Mouse (Mus musculus) thymus, postnatal 14 days (tissue): ENCODE measurements at regions not wholly inside any gene's neighbourhood (a gene's known extent, or its start where the extent isn't known, plus 50 kb on each side); places are given as distances from the start of the nearest gene placed in this dataset.

Source experiments
- DNase-seq: peaks from one replicate; pipeline ENCODE4 v3.0.0; 2021

GRCm38 (mm10) chr5:106789136-106789535, 92.0 kb upstream of the Zfp644 start:
- no peak for DNase-seq

GRCm38 (mm10) chr5:106785065-106785464, 88.0 kb upstream of the Zfp644 start:
- DNase-seq = peak; percentile 37

GRCm38 (mm10) chr5:106783864-106784609, 87.0 kb upstream of the Zfp644 start:
- no peak for DNase-seq

- no peak for DNase-seq
Observed at GRCm38 (mm10) chr5:106780749-106781148, 83.7 kb upstream of the Zfp644 start.

- no peak for DNase-seq
Observed at GRCm38 (mm10) chr5:106778176-106778781, 81.2 kb upstream of the Zfp644 start.

DNA sequence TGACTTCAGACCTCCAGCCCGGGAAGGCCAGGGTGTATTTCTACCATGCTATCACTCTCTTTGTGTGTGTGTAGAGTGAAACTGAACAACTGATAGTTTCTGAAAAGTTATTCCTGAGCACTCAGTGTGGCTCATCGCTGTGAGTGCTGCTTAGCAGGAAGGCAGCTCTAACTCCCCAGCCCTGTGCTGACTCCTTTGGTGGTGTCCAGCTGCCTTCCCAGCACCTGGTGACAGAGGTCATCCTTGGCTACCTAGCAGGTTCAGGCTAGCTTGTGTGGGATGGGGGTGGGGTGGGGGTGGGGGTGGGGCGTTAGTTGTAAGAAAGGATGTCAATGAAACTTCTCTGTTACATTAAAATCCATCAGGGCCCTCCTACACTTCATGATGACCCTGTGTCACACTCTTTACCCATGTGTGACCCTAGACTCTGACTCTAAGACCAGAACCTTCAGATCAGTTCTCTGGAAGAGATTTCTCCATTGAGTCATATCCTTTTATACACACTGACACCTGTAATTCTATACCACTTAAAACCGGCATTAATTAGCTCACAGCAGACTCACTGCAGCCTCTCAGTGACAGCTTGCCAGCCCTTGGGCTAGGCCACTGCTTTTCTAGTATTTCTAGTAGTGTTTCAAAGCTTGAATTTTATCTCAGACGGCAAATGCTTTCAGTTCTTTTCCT, 78.1 kb upstream of the Zfp644 start:
- DNase-seq = no peak

DNA sequence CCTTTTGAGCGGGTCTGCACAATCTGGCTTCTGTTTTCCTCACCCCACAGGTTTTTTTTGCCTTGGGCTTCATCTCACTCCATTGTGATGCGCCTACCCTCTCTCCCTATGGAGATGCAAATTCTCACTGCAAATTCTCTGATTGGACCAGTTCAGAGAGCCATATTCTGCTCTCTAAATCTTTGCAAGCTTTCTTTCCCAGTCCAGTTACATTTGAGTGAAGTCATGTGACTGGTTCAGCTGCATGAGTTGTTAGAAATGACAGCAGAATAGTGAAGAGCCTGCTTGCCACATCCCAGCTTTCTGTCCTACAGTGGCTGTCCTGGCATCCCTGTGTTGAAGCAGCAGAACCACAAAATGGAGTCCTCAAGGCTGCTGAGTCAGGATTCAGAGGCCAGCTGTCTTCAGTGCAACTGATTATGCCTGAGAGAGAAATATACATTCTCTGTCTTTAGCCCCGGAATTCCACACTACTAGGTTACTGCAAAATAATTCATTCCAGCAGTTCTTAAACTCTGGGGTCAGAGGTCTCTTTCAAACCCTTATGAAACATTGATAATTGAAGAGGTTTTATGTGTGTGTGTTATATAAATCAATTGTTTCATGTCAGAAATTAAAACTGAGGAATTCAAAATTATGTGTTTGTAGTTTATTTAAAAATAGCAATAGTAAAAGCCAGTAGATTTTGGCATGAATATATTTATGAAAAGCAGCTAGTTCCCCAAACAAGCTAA, 76.3 kb upstream of the Zfp644 start:
- DNase-seq = no peak

- no peak for DNase-seq
Observed at GRCm38 (mm10) chr5:106771029-106771428, 73.9 kb upstream of the Zfp644 start.

- no peak for DNase-seq
Observed at GRCm38 (mm10) chr5:106765335-106765734, 68.2 kb upstream of the Zfp644 start.

DNA sequence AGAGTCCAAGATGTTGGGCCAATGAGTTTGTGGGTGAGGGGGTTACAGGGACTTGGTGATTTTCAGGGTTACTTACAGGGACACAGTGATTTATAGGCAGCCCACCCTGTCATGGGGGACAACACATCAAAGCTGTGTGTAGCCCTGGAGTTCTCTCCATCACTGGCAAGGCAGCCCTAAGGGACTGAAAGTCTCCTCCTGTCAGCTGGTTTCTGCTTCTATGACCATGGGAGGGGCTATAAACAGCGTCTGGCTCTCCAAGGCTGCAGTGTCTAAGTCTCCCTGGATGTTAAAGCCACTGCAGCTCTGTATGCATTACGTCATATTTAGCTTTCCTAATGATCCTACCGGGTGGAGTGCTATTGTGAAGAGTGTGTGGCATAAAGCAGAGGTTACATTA, 66.2 kb upstream of the Zfp644 start:
- no peak for DNase-seq

GRCm38 (mm10) chr5:106758036-106758435, 60.9 kb upstream of the Zfp644 start:
- peak; percentile 72 for DNase-seq

DNA sequence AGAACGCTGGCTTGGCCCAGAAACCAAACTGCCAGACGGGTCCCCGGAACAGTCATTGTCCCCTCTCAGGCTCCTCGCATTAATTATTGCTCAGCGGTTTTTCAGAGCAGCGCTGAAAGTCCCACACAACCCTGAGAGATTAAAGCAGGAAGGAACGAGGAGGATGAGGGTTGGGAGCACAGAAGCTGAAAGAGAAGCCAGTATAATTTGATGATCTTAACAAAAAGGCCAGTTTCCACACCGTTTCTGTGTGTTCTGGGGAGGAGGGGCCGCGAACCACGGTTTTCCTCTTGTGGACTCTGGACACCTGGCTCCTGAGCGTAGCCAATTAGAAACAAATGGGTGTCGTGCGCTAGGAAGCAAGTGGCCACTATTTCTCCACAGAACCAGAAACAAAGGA, 60.3 kb upstream of the Zfp644 start:
- peak; percentile 41 for DNase-seq

GRCm38 (mm10) chr5:106756937-106757371, 59.9 kb upstream of the Zfp644 start:
- peak; percentile 73 for DNase-seq

DNA sequence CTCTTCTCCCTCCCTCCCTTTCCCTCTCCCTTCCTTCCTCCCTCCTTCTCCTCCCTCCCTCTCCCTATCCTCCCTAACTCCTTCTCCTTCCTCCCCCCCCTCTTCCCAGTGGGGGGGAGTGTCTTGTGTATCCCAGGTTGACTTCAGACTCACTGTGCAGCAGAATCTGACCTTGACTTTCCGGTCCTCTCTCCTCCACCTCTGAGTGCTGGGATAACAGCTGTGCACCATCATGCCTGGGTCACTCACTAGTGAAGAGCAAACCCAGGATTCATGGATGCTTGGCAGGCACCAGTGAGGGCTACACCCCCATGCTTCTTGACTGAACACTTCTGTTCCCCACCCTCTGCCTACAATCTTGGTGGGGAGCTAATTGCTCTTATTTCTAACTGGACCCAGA, 56.2 kb upstream of the Zfp644 start:
- DNase-seq = no peak

- no peak for DNase-seq
Observed at GRCm38 (mm10) chr5:106750168-106750567, 53.1 kb upstream of the Zfp644 start.

DNA sequence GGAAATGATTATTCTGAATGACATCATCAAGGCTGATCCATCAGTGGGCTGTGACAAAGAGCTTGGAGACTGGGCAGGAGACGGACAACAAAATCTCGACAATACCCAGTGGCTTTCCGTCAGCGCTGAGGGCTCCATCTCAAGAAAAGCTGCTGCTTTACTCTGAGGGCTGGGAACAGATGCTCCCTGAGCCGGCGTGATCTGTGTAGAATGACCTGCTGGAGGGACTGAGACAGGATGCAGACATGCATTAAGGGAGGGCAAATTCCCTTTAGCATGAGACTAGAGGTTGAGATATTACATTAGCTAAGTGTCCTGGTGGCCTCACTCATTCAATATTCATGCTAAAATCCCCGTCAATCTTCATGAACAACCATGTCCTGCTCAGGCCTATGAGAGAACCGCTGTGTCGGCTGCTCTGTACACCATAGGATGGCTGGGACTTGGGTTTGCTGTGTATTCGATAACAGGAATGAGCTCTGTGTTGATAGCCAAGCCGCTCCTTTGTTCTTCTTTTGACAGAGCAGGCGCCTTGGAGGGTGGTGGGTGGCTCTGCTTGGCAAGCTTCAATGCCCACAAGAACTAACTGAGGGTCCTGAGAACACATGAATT, 51.5 kb upstream of the Zfp644 start:
- DNase-seq = no peak
